Mouse (Mus musculus): ENCODE data around the gene Riok2. TPM values are rescaled to one million over a fixed set of nuclear protein-coding genes. Genes with fewer than 3 reads are reported as not detected.

Riok2 gene
- polyA plus RNA-seq, 1 experiment from 2014 or later, result 13.6 TPM

- H3K9ac ChIP-seq (ENCODE audit: low read depth, low read length), result no peak overlapping the region
- no peak overlapping the region for H3K4me3 ChIP-seq (ENCODE audit: low read depth, low read length)
- TF ChIP-seq CTCF (IDR thresholded peaks at IDR 0.05; ENCODE audit: low read depth), result no peak
- H3K36me3 ChIP-seq (ENCODE audit: control insufficient read depth, insufficient read depth), result no peaks in the 10 kb centered on the region
- no peaks in the 10 kb centered on the region for H3K9me3 ChIP-seq (ENCODE audit: control insufficient read depth)
- H3K4me2 ChIP-seq (replicated peaks; ENCODE audit: low read depth), result no peak overlapping the region
- H3K27me3 ChIP-seq (replicated peaks; ENCODE audit: control insufficient read depth, insufficient read depth, low read length), result no peaks in the 10 kb centered on the region
- H3K4me1 ChIP-seq (replicated peaks; ENCODE audit: control insufficient read depth, insufficient read depth, low read length), result no peaks in the 10 kb centered on the region
- no peak overlapping the region for H3K27ac ChIP-seq (ENCODE audit: low read depth, low read length)
- 75% methylated on average over 2 of the region's 2 CpGs for WGBS
- ATAC-seq, result no peak
Observed at GRCm38 (mm10) chr17:17412176-17412575, 38.1 kb downstream of the Riok2 start.

- no peak for TF ChIP-seq CTCF (IDR thresholded peaks at IDR 0.05; ENCODE audit: low read depth)
- H3K27me3 ChIP-seq (replicated peaks; ENCODE audit: control insufficient read depth, insufficient read depth, low read length), result no peaks in the 10 kb centered on the region
- H3K36me3 ChIP-seq (ENCODE audit: control insufficient read depth, insufficient read depth), result no peaks in the 10 kb centered on the region
- H3K27ac ChIP-seq (ENCODE audit: low read depth, low read length), result no peak overlapping the region
- no peak overlapping the region for H3K9ac ChIP-seq (ENCODE audit: low read depth, low read length)
- no peak overlapping the region for H3K4me2 ChIP-seq (replicated peaks; ENCODE audit: low read depth)
- no peak overlapping the region for H3K4me3 ChIP-seq (ENCODE audit: low read depth, low read length)
- H3K4me1 ChIP-seq (replicated peaks; ENCODE audit: control insufficient read depth, insufficient read depth, low read length), result no peaks in the 10 kb centered on the region
- no peaks in the 10 kb centered on the region for H3K9me3 ChIP-seq (ENCODE audit: control insufficient read depth)
- no peak for ATAC-seq
- 95% methylated on average over 3 of the region's 3 CpGs for WGBS
Observed at GRCm38 (mm10) chr17:17414206-17414605, 40.1 kb downstream of the Riok2 start.

- no peaks in the 10 kb centered on the region for H3K27me3 ChIP-seq (replicated peaks; ENCODE audit: control insufficient read depth, insufficient read depth, low read length)
- no peaks in the 10 kb centered on the region for H3K36me3 ChIP-seq (ENCODE audit: control insufficient read depth, insufficient read depth)
- H3K27ac ChIP-seq (ENCODE audit: low read depth, low read length), result no peak overlapping the region; the same call in 1 of the 2 replicates
- H3K4me3 ChIP-seq (ENCODE audit: low read depth, low read length), result no peak overlapping the region
- no peaks in the 10 kb centered on the region for H3K4me1 ChIP-seq (replicated peaks; ENCODE audit: control insufficient read depth, insufficient read depth, low read length)
- no peaks in the 10 kb centered on the region for H3K9me3 ChIP-seq (ENCODE audit: control insufficient read depth)
- no peak overlapping the region for H3K4me2 ChIP-seq (replicated peaks; ENCODE audit: low read depth)
- no peak for TF ChIP-seq CTCF (IDR thresholded peaks at IDR 0.05; ENCODE audit: low read depth)
- 42% methylated on average over 4 of the region's 4 CpGs for WGBS
- no peak overlapping the region for H3K9ac ChIP-seq (ENCODE audit: low read depth, low read length)
- ATAC-seq, result no peak
Observed at GRCm38 (mm10) chr17:17424609-17425307, 50.6 kb downstream of the Riok2 start.

DNA sequence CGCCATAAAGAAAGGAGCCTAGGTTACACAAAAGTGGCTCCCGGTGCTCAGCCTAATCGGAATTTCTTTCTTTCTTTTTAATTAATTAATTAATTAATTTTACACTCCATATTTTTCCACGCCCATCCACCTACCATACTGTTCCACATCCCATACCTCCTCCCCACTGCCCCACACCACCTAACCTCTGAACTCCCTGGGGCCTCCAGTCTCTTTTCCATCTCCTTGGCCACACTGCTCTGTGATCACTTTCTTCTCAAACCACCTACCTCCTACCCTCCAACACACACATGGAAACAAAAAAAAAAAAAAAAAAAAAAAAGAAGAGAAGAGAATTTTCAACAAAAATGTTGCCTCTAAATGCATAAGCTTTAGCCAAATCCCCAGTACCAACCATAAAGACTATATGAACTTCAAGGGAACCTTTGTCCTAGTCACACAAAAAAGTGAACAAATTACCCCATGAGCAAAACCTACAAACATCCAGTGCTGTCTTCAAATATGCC lies 51.3 kb downstream of the Riok2 start:
- WGBS, result 63% methylated on average over 4 of the region's 4 CpGs
- Histone ChIP-seq H3K4me2 (replicated peaks; ENCODE audit: low read depth) (no peak overlapping the region), H3K4me3 (ENCODE audit: low read depth, low read length) (no peak overlapping the region), H3K4me1 (replicated peaks; ENCODE audit: control insufficient read depth, insufficient read depth, low read length) (no peaks in the 10 kb centered on the region), H3K27me3 (replicated peaks; ENCODE audit: control insufficient read depth, insufficient read depth, low read length) (no peaks in the 10 kb centered on the region), H3K27ac (ENCODE audit: low read depth, low read length) (no peak overlapping the region), H3K36me3 (ENCODE audit: control insufficient read depth, insufficient read depth) (no peaks in the 10 kb centered on the region), H3K9me3 (ENCODE audit: control insufficient read depth) (no peaks in the 10 kb centered on the region), H3K9ac (ENCODE audit: low read depth, low read length) (no peak overlapping the region)
- ATAC-seq, result no peak
- no peak for TF ChIP-seq CTCF (IDR thresholded peaks at IDR 0.05; ENCODE audit: low read depth)

DNA sequence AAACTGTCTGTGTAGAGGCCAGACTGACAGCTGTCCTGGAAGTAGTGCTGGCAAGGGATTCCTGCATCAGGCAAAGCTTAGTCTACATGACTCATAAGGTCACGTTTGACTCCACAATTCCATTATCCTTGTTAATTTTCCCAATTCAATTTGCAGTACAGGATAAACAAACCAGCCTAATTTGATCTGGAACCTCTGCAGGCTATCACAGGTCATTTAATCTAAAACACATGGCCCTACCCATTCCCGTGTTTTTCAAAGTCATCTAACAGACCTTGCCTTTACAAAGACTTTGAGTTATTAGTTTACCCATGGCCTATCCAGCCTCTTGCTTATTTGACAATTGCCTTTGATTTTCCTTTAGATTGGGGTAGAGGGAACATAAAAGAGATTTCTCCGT lies 51.8 kb downstream of the Riok2 start:
- 32% methylated on average over 3 of the region's 3 CpGs for WGBS
- no peak for ATAC-seq

GRCm38 (mm10) chr17:17428888-17429287 lies 54.8 kb downstream of the Riok2 start:
- Histone ChIP-seq H3K27ac (ENCODE audit: low read depth, low read length) (no peak overlapping the region), H3K4me3 (ENCODE audit: low read depth, low read length) (no peak overlapping the region), H3K9ac (ENCODE audit: low read depth, low read length) (no peak overlapping the region), H3K9me3 (ENCODE audit: control insufficient read depth) (no peaks in the 10 kb centered on the region), H3K4me2 (replicated peaks; ENCODE audit: low read depth) (no peak overlapping the region), H3K4me1 (replicated peaks; ENCODE audit: control insufficient read depth, insufficient read depth, low read length) (no peaks in the 10 kb centered on the region), H3K27me3 (replicated peaks; ENCODE audit: control insufficient read depth, insufficient read depth, low read length) (no peaks in the 10 kb centered on the region), H3K36me3 (ENCODE audit: control insufficient read depth, insufficient read depth) (no peaks in the 10 kb centered on the region)
- no peak for TF ChIP-seq CTCF (IDR thresholded peaks at IDR 0.05; ENCODE audit: low read depth)
- ATAC-seq, result no peak
- 68% methylated on average over 2 of the region's 2 CpGs for WGBS

More for the DNA sequence above, 51.8 kb downstream of the Riok2 start:
- Histone ChIP-seq H3K4me2 (replicated peaks; ENCODE audit: low read depth) (no peak overlapping the region), H3K27ac (ENCODE audit: low read depth, low read length) (no peak overlapping the region), H3K4me1 (replicated peaks; ENCODE audit: control insufficient read depth, insufficient read depth, low read length) (no peaks in the 10 kb centered on the region), H3K36me3 (ENCODE audit: control insufficient read depth, insufficient read depth) (no peaks in the 10 kb centered on the region), H3K9me3 (ENCODE audit: control insufficient read depth) (no peaks in the 10 kb centered on the region), H3K27me3 (replicated peaks; ENCODE audit: control insufficient read depth, insufficient read depth, low read length) (no peaks in the 10 kb centered on the region), H3K4me3 (ENCODE audit: low read depth, low read length) (no peak overlapping the region), H3K9ac (ENCODE audit: low read depth, low read length) (no peak overlapping the region)
- TF ChIP-seq CTCF (IDR thresholded peaks at IDR 0.05; ENCODE audit: low read depth), result no peak
